Mouse (Mus musculus): ENCODE measurements around the gene Rpl9.

- TF ChIP-seq CTCF (IDR thresholded peaks at IDR 0.05; ENCODE audit: insufficient read depth, low read depth, low read length) (no peak), POLR2A (IDR thresholded peaks at IDR 0.05; ENCODE audit: insufficient read depth, low read depth, low read length) (no peak)
Measured at GRCm38 (mm10) chr5:65425251-65425650, 34.0 kb upstream of the Rpl9 start.
